In the genomic region with DNA sequence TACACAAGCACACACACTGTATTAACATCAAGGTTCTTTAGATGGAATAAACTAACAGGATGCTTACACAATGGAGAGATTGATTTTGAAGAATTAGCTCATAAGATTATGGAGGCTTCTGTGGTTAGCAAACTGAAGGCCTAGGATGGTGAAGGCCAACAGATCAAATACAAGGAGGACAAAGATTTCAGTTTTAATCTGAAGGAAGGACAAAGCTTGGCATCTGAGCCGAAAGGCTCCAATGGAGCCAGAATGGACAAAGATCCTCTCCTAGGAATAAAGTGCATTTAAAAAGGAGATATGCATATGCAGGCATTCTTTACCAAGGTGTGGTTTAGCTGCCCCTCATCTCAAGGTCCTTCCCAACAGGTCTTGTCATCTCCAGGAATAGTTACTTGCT, we compare ENCODE assay signal across 13 mouse cellular contexts.
"Had no signal": no experiment of that assay in that cellular context is flagged by ENCODE, and none has a peak within 500 bp of the region (broad histone marks: within the 10 kb centered on the region; RNA-seq: fewer than 3 reads in every experiment).

No protein-coding gene starts in this region.

- H3K27ac ChIP-seq: limb, embryonic 10.5 days; limb, embryonic 13.5 days; liver, embryonic 14.5 days; macrophage; midbrain, embryonic 13.5 days had no signal

- H3K4me2 ChIP-seq: midbrain, embryonic 13.5 days had no signal

- H3K36me3 ChIP-seq: limb, embryonic 10.5 days had no signal

- H3K4me3 ChIP-seq: layer of hippocampus, adult 2 months; limb, embryonic 10.5 days; limb, embryonic 13.5 days; midbrain, embryonic 13.5 days had no signal

- H3K9me3 ChIP-seq: limb, embryonic 10.5 days; limb, embryonic 13.5 days; midbrain, embryonic 13.5 days had no signal

- DNase-seq: kidney, postnatal 14 days; layer of hippocampus, adult 9-11 months; lung, embryonic 14.5 days; thymus, adult 18-20 months; thymus, postnatal 36 days had no signal

- ATAC-seq: liver, postnatal 0 days; lung, postnatal 0 days; midbrain, embryonic 13.5 days had no signal

- H3K9ac ChIP-seq: limb, embryonic 13.5 days; liver, postnatal 0 days; lung, embryonic 14.5 days; midbrain, embryonic 13.5 days had no signal

- H3K27me3 ChIP-seq: limb, embryonic 13.5 days; midbrain, embryonic 13.5 days had no signal
